Mouse (Mus musculus) ES-Bruce4 (cell line): Measurements from ENCODE around the gene Ms4a4c.

Source experiments
- CTCF ChIP-seq: IDR thresholded peaks from one replicate; pipeline ENCODE4 v1.8.1; 2011; ENCODE audit warnings: low read depth, low read length
- EP300 ChIP-seq: IDR thresholded peaks from 2 replicates; pipeline ENCODE4 v1.6.1; 2011; ENCODE audit warnings: low read depth, low read length; ENCODE audit not compliant: insufficient read depth
- POLR2A ChIP-seq: IDR thresholded peaks from one replicate; pipeline ENCODE4 v1.8.1; 2011; ENCODE audit warnings: low read length; ENCODE audit not compliant: insufficient read depth

- TF ChIP-seq POLR2A (no peak), CTCF (no peak), EP300 (no peak)
These were observed 30.7 kb downstream of the Ms4a4c start for GRCm38 (mm10) chr19:11435058-11435834.
